Mouse (Mus musculus): ENCODE measurements around the gene Cyp2d34.

Cyp2d34 gene

DNA sequence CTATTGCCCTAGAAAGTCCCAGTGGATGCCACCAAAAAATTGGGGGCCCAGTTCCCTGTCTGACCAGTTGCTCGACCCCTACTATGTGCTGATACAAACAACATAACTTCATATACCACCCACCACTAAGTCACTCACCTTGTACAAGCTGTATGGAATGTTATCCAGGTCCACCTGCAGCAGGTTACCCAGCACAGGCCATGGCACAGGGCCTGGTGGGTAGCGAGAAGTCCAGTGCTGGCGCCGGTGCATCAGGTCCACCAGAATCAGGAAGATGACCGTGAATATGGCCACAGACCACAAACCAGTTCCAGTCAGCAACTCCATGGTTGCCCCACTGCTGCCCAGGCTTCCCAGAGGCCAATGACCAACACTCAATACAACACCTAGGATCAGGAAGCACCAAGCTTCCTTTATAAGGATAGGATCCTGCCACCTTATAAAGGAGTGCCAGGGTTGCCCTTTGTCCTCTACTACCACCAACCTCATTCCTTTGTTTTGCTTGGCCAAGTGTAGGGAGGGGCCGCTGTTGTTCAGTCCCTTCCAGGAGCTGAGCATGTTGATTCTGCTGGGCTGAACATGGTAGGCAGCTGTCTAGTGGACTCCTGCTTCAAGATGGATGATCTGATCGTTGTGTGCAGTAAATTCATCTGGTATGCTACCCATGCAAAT, at the start of gene Cyp2d34:
Cyp2d34 (minus strand) TSS at position 416 of the 672 bp plus-strand sequence.
- DNase-seq = no peak

DNA sequence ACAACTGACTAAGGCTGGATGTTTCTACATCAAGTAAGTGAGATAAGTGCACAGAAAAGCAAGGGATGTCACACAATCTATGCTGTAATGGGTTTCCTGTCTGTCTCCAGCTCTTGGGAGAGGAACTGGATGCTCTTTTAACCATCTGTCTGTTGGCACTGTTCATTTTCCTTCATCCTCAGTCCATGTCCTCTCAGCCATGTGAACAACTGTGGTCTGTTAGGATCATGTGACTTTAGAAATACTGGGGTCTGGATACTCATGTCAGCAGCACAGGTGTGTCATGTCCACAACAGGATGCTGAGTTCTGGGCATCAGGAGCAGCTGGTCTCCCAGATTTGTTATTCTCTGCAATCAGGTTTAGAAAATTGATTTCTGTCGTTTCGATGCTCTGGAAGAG, 35.6 kb upstream of the Cyp2d34 start:
- DNase-seq = peak; percentile 28

DNA sequence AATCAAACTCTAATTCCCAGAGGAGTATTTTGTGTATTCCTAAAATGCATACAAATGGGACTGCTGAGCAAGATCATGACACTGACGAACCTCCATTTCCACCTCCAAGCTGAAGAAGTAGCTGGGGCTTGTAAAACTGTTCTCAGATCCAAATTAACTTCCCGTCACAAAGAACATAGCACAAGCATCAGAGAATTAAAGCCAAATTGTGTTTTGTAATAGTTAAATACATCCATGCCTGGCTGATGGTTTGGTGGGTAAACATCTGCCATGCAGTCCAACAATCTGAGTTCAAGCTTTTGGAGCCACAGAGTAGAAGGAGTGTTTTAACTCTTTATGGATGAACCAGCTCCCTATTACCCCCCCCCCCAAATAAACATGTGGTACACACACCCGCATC, 23.6 kb upstream of the Cyp2d34 start:
- DNase-seq = no peak

GRCm38 (mm10) chr15:82643771-82644170, 23.0 kb upstream of the Cyp2d34 start:
- DNase-seq = no peak

- DNase-seq = no peak
Observed at GRCm38 (mm10) chr15:82642771-82643170, 22.0 kb upstream of the Cyp2d34 start.

GRCm38 (mm10) chr15:82641921-82642320, 21.2 kb upstream of the Cyp2d34 start:
- DNase-seq = no peak

DNA sequence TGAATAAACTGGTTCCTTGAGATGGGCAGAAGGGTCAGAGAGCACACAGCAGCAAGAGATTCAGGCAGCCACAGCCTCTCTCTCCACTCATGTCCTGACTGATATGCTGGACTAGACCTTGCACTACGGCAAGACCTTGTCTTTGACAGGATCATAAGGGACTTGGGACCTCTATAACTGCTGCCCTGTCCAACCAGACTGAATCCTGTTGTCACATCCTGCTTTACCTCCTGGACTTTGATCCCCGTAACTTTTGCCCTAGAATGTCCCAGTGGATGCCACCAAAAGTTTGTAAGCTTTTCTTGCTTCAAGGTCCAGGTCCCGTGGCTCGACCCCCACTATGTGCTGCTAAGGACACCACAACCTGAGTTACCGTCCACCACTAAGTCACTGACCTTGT, 20.6 kb upstream of the Cyp2d34 start:
- no peak for DNase-seq

DNA sequence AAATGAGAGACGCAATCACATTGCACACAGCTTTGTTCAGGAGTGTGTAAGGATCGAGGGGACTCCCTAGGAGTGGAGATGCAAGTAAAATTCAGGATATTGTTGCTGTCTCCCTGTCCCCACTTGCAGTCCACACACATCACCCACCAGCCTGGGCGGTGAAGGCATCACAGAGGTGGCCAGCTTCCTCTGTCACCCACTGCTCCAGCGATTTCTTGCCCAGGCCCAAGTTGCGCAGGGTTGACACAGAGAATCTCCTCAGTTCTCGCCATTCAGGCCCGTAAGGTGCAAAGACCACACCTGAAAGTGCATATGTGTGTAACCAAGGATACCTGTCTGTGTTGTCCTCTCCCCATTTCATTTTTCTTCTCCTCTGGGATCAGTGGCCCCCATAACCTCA, 19.5 kb upstream of the Cyp2d34 start:
- DNase-seq = no peak

DNA sequence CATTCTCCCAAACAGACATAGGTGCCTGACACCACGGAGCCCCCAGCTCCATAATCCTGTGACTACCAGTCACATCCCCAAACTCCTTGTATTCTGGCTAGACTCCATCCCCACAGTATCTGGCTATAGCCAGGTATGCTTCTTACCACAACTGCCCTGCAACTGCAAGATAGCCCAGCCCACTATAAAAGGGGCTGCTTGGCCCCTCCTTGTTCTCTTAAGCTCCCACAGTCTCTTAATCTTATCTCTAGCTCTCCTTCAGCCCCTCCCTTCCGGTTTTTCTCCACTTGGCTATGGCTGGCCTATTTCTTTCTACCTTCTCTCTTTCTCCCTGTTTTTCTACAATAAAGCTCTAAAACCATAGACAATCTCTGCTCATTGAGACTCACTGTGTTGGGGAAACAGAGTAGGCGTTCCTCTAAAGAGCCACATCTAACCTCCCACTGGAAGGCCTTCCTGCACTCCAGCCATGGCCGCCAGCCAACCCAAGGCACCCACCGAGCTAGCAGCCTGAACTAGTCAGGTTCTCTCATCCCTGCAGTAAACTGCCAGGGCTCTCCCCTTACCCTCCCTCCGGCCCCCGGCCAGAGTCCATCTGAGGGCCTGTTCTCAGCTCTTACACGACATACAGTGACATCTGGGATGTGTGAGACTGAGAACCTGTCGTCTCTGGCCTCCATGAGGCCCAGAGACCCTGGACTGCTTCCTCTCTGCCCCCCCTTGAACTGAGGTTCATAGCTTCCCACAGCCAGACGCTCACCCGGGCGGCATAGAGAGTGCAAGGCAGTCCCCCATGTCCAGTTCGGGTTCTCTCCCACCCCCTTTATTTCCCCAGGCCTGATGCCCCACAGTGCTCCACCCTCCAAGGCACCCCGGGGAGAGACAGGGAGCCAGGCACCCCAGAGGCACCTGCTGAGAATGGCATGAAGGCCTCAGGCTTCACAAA, 16.7 kb upstream of the Cyp2d34 start:
- DNase-seq = no peak

- DNase-seq = no peak
Observed at GRCm38 (mm10) chr15:82634976-82635375, 14.2 kb upstream of the Cyp2d34 start.

- no peak for DNase-seq
Observed at GRCm38 (mm10) chr15:82621993-82622392, 1.2 kb upstream of the Cyp2d34 start.

GRCm38 (mm10) chr15:82618362-82619020, 2.3 kb downstream of the Cyp2d34 start:
- DNase-seq = no peak

DNA sequence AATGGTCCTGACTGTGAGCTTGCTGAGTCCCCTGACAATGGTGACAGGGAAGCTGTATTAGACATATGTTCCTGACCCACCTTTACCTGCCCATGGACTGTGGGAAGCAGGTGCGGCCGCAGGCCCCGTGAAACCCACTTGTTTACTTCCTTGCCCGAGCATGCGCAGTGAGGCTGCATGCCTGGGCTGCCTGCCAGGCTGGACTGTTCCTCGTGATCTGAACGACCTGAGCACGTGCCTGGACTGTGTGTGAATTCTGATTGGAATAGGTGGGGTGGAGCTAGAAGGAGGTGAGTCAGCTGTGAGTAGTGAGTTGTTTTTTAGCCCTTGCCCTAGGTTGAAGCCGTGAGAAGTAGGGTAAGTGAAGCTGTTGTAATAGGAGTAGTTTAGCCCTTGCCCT, 38.1 kb downstream of the Cyp2d34 start:
- no peak for DNase-seq

DNA sequence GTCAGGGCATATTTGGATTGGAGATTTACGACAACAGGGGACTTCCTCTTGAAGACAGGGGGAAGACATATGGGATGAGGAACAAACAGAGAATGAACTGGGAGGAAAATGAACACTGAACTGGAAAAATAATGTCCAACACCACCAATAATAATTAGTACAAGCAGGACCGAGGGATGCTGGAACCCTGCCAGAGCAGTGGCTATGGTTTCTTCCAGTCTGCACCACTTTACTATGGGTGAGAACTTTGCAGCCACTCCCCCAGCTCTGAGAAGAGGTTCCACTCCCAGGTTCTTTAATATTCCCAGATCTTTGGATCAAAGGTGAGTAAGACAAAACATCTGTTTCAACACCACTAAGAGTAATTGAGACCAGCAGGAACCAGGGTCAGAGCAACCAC, 41.7 kb downstream of the Cyp2d34 start:
- DNase-seq = no peak

DNA sequence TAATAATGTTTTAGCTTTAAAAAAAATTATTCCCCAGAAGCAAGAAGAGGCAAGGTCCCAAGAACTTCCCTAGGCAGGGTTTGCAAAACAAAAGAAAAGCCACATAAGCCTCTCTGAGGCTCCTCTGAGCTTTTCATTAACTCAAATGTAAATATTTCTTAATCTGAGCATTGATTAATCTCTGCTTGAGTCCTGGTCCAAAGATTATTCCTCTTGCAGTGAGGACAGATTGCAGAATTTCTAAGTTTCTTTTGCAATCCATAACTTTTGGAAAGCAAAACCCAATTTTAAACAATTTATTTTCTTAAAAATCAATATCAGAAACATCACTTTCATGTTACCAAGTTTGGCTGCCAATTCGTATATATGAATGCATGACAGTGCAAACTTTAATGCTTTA, 47.9 kb downstream of the Cyp2d34 start:
- no peak for DNase-seq
